ENCODE assay signal across 12 mouse cellular contexts in the genomic region with DNA sequence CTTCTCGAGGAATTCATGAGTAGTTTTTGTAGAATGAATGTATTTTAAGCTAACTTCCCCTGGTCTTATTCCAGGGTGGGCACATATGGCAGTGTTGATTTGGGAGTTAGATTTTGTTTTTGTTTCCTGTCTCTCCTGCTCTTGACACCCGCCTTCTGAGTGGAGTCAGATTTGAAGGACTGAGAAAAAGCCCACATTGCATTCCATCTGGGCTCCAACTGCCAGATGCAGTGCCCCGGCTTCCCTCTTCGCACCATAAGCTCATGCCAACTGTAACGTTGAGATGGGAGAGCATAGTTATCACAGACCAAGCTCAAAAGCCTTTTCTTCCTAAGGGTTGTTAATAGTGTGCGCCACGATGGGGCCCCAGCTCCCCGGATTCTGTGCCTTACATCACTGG. TPM values are rescaled to one million over a fixed set of nuclear protein-coding genes. Genes with fewer than 3 reads are reported as not detected.
DNase-seq lines count a peak whose midpoint lies in the region; ATAC-seq and TF ChIP-seq lines count a peak whose summit lies in the region.
"Had no signal": no experiment of that assay in that cellular context is flagged by ENCODE, and none has a peak within 500 bp of the region (broad histone marks: within the 10 kb centered on the region; RNA-seq: fewer than 3 reads in every experiment).

No protein-coding gene starts in this region.

- H3K27me3 ChIP-seq in embryonic facial prominence, embryonic 13.5 days = no peaks in the 10 kb centered on the region; the same call in 1 of the 2 replicates
- peaks cover 7% of the 10 kb centered on the region; the same call in 1 of the 2 replicates for H3K27me3 ChIP-seq in embryonic facial prominence, embryonic 10.5 days (replicated peaks; ENCODE audit: low read depth, poor library complexity, severe bottlenecking)
- no peaks in the 10 kb centered on the region; the same call in 1 of the 2 replicates for H3K27me3 ChIP-seq in embryonic facial prominence, embryonic 14.5 days (replicated peaks; ENCODE audit: control insufficient read depth, insufficient read depth, low read length)
- 0 out of 2 replicates have a peak, but pooled peaks cover 4% of the 10 kb centered on the region for H3K27me3 ChIP-seq in intestine, postnatal 0 days (replicated peaks; ENCODE audit: control insufficient read depth, insufficient read depth, low read length)
- H3K27me3 ChIP-seq: liver, embryonic 15.5 days had no signal

- H3K36me3 ChIP-seq in embryonic facial prominence, embryonic 13.5 days = no peaks in the 10 kb centered on the region
- no peaks in the 10 kb centered on the region for H3K36me3 ChIP-seq in embryonic facial prominence, embryonic 10.5 days (replicated peaks)
- H3K36me3 ChIP-seq in embryonic facial prominence, embryonic 14.5 days (ENCODE audit: control insufficient read depth, insufficient read depth, low read length) = no peaks in the 10 kb centered on the region
- H3K36me3 ChIP-seq in intestine, postnatal 0 days (ENCODE audit: control insufficient read depth, insufficient read depth) = no peaks in the 10 kb centered on the region
- H3K36me3 ChIP-seq: liver, embryonic 15.5 days had no signal

- H3K27ac ChIP-seq in embryonic facial prominence, embryonic 13.5 days = no peak overlapping the region
- H3K27ac ChIP-seq in embryonic facial prominence, embryonic 10.5 days (replicated peaks) = no peak overlapping the region
- H3K27ac ChIP-seq in embryonic facial prominence, embryonic 14.5 days (replicated peaks; ENCODE audit: low read depth, low read length) = no peak overlapping the region
- no peak overlapping the region for H3K27ac ChIP-seq in intestine, postnatal 0 days (ENCODE audit: low read depth, low read length)
- H3K27ac ChIP-seq: liver, embryonic 15.5 days had no signal

- H3K4me2 ChIP-seq in embryonic facial prominence, embryonic 13.5 days = no peak overlapping the region
- H3K4me2 ChIP-seq in embryonic facial prominence, embryonic 14.5 days (ENCODE audit: low read depth, low read length) = peak overlapping the region; percentile 4; the same call in 1 of the 2 replicates
- no peak overlapping the region for H3K4me2 ChIP-seq in intestine, postnatal 0 days (replicated peaks; ENCODE audit: low read depth)
- H3K4me2 ChIP-seq: liver, embryonic 15.5 days had no signal

- 54% methylated on average over 8 of the region's 8 CpGs for WGBS in embryonic facial prominence, embryonic 13.5 days
- 64% methylated on average over 8 of the region's 8 CpGs for WGBS in embryonic facial prominence, embryonic 10.5 days
- WGBS in embryonic facial prominence, embryonic 14.5 days = 53% methylated on average over 8 of the region's 8 CpGs
- WGBS in intestine, postnatal 0 days = 57% methylated on average over 8 of the region's 8 CpGs

- DNase-seq in embryonic facial prominence, embryonic 10.5 days (ENCODE audit: low spot score) = no peak
- DNase-seq in embryonic facial prominence, embryonic 14.5 days (ENCODE audit: low spot score) = no peak
- DNase-seq in layer of hippocampus, adult 8-10 months (ENCODE audit: low spot score in 2 of 2) = peak; percentile 71 to 75
- peak; percentile 47 to 65 for DNase-seq in left cerebral cortex, postnatal 36 days (ENCODE audit: low spot score in 2 of 2)
- DNase-seq in adrenal gland, postnatal 36 days = no peak
- DNase-seq in kidney, postnatal 4 days = no peak

- H3K9ac ChIP-seq in embryonic facial prominence, embryonic 13.5 days = 0 out of 2 replicates have a peak overlapping the region, but pooled peaks have one; percentile 23
- H3K9ac ChIP-seq in embryonic facial prominence, embryonic 14.5 days (ENCODE audit: low read depth, low read length) = no peak overlapping the region
- H3K9ac ChIP-seq in intestine, postnatal 0 days (ENCODE audit: low read depth, low read length) = no peak overlapping the region
- H3K9ac ChIP-seq: liver, embryonic 15.5 days had no signal

- no peaks in the 10 kb centered on the region for H3K9me3 ChIP-seq in embryonic facial prominence, embryonic 13.5 days
- no peaks in the 10 kb centered on the region for H3K9me3 ChIP-seq in embryonic facial prominence, embryonic 10.5 days
- no peaks in the 10 kb centered on the region for H3K9me3 ChIP-seq in embryonic facial prominence, embryonic 14.5 days (ENCODE audit: control insufficient read depth, low read length)
- H3K9me3 ChIP-seq in intestine, postnatal 0 days (ENCODE audit: control insufficient read depth) = no peaks in the 10 kb centered on the region
- H3K9me3 ChIP-seq: liver, embryonic 15.5 days had no signal

- H3K4me3 ChIP-seq in embryonic facial prominence, embryonic 13.5 days = no peak overlapping the region
- no peak overlapping the region for H3K4me3 ChIP-seq in embryonic facial prominence, embryonic 10.5 days
- no peak overlapping the region for H3K4me3 ChIP-seq in embryonic facial prominence, embryonic 14.5 days (ENCODE audit: low read depth, low read length)
- no peak overlapping the region for H3K4me3 ChIP-seq in intestine, postnatal 0 days (ENCODE audit: low read depth, low read length)
- H3K4me3 ChIP-seq: liver, embryonic 15.5 days had no signal

- 0 out of 2 replicates have a peak, but pooled peaks cover 4% of the 10 kb centered on the region for H3K4me1 ChIP-seq in embryonic facial prominence, embryonic 13.5 days
- no peaks in the 10 kb centered on the region for H3K4me1 ChIP-seq in embryonic facial prominence, embryonic 10.5 days
- H3K4me1 ChIP-seq in embryonic facial prominence, embryonic 14.5 days (ENCODE audit: control insufficient read depth, insufficient read depth, low read length) = no peaks in the 10 kb centered on the region
- no peaks in the 10 kb centered on the region for H3K4me1 ChIP-seq in intestine, postnatal 0 days (replicated peaks; ENCODE audit: control insufficient read depth, insufficient read depth, low read length)
- H3K4me1 ChIP-seq: liver, embryonic 15.5 days had no signal

- no peak for ATAC-seq in embryonic facial prominence, embryonic 13.5 days (ENCODE audit: insufficient number of reproducible peaks, insufficient read depth, low FRiP score, low TSS enrichment, low read depth)
- ATAC-seq in embryonic facial prominence, embryonic 14.5 days (ENCODE audit: low read depth) = no peak
- no peak for ATAC-seq in intestine, postnatal 0 days

- no peak for TF ChIP-seq CTCF in intestine, postnatal 0 days (IDR thresholded peaks at IDR 0.05; ENCODE audit: low read depth)

- intact Hi-C loops in left cerebral cortex, postnatal 36 days (cut with DNase I) = loop anchor here (2.0 to 10.0 kb wide), 4 partner anchors 74 to 622 kb away; no protein-coding TSS in a partner anchor

RNA-seq across cellular contexts. Expression of a gene that starts 5.9 kb away (rescaled TPM):
- polyA plus RNA-seq in embryonic facial prominence, embryonic 13.5 days (2015; fragmentation: Nextera tagmentation; extraction: Ambion mirVana) = 0.79 and 1.5 TPM in 2 replicates
- polyA plus RNA-seq in embryonic facial prominence, embryonic 10.5 days (2016; fragmentation: Nextera tagmentation; extraction: Ambion mirVana) = 1.7 and 3.1 TPM in 2 replicates
- 0.96 and 1.0 TPM in 2 replicates for polyA plus RNA-seq in embryonic facial prominence, embryonic 14.5 days (2014; fragmentation: Nextera tagmentation; extraction: Ambion mirVana)
- 1 to 10 TPM in 3 of 4 experiments, under 1 TPM in 1; 0.72 to 1.7 (median 1.3) TPM for total RNA-seq in layer of hippocampus, adult 8-10 months (2022)
- total RNA-seq in left cerebral cortex, postnatal 36 days (2021) = under 1 TPM; 0.20 to 0.48 TPM
- total RNA-seq in adrenal gland, postnatal 36 days (2021) = under 1 TPM; 0.23 to 0.26 TPM
- 0.13 and 0.31 TPM in 2 replicates for polyA plus RNA-seq in intestine, postnatal 0 days (2015; fragmentation: Nextera tagmentation; extraction: Ambion mirVana)
- total RNA-seq: gastrocnemius, adult 8-10 months; heart, postnatal 10 days had no signal
- polyA plus RNA-seq: inflammation-experienced regulatory T-cells, adult 6 months had no signal

Comparison
In these comparisons a context has a peak if more than half of its experiments do, and no peak if none do; other contexts are left out.
1. DNase-seq: peak in layer of hippocampus, adult 8-10 months (2 of 2) and left cerebral cortex, postnatal 36 days (2 of 2); none in embryonic facial prominence, embryonic 10.5 days (single experiment), embryonic facial prominence, embryonic 14.5 days (single experiment), adrenal gland, postnatal 36 days (0 of 2) and kidney, postnatal 4 days (0 of 2).